In genomic region chr1:36073566-36073965, GRCm38 (mm10) we compare ENCODE assay signal across 10 mouse cellular contexts. TPM values are rescaled to one million over a fixed set of nuclear protein-coding genes. Genes with fewer than 3 reads are reported as not detected.
DNase-seq lines count a peak whose midpoint lies in the region; ATAC-seq and TF ChIP-seq lines count a peak whose summit lies in the region.
"Had no signal": no experiment of that assay in that cellular context is flagged by ENCODE, and none has a peak within 500 bp of the region (broad histone marks: within the 10 kb centered on the region; RNA-seq: fewer than 3 reads in every experiment).

No protein-coding gene starts in this region.

- H3K27ac ChIP-seq in heart, embryonic 12.5 days (ENCODE audit: poor library complexity, severe bottlenecking): 0 out of 2 replicates have a peak overlapping the region, but pooled peaks have one; percentile 17
- H3K27ac ChIP-seq in ES-E14 (ENCODE audit: insufficient read depth, low read depth, low read length, poor library complexity, severe bottlenecking): no peak overlapping the region
- no peak overlapping the region for H3K27ac ChIP-seq in intestine, embryonic 15.5 days
- no peak overlapping the region for H3K27ac ChIP-seq in midbrain, embryonic 10.5 days (replicated peaks)
- H3K27ac ChIP-seq in forebrain, embryonic 11.5 days (ENCODE audit: low read depth, low read length): no peak overlapping the region

- peaks cover 38% of the 10 kb centered on the region for H3K36me3 ChIP-seq in heart, embryonic 12.5 days
- peaks cover 66% of the 10 kb centered on the region for H3K36me3 ChIP-seq in ES-E14 (ENCODE audit: control insufficient read depth, insufficient read depth, low read length, poor library complexity, severe bottlenecking)
- H3K36me3 ChIP-seq in intestine, embryonic 15.5 days: no peaks in the 10 kb centered on the region
- peaks cover 73% of the 10 kb centered on the region for H3K36me3 ChIP-seq in midbrain, embryonic 10.5 days
- no peaks in the 10 kb centered on the region; the same call in 1 of the 2 replicates for H3K36me3 ChIP-seq in forebrain, embryonic 11.5 days (ENCODE audit: control insufficient read depth, insufficient read depth, low read length)

- no peaks in the 10 kb centered on the region for H3K9me3 ChIP-seq in heart, embryonic 12.5 days (replicated peaks)
- H3K9me3 ChIP-seq in ES-E14 (ENCODE audit: control insufficient read depth, insufficient read depth, low read depth, low read length): no peaks in the 10 kb centered on the region
- no peaks in the 10 kb centered on the region for H3K9me3 ChIP-seq in intestine, embryonic 15.5 days
- no peaks in the 10 kb centered on the region for H3K9me3 ChIP-seq in midbrain, embryonic 10.5 days (replicated peaks)
- no peaks in the 10 kb centered on the region for H3K9me3 ChIP-seq in forebrain, embryonic 11.5 days (ENCODE audit: control insufficient read depth, low read length)

- no peak for DNase-seq in heart, adult 8-10 months (ENCODE audit: low spot score)
- DNase-seq in ES-E14 (ENCODE audit: low read depth, low spot score): no peak
- DNase-seq in midbrain, embryonic 10.5 days (ENCODE audit: low spot score): no peak
- no peak for DNase-seq in right cerebral cortex, postnatal 4 days
- no peak for DNase-seq in forebrain, embryonic 11.5 days (ENCODE audit: low spot score)
- no peak for DNase-seq in embryo, embryonic 10 days (ENCODE audit: low spot score)
- DNase-seq: gastrocnemius, postnatal 10 days had no signal

- in situ Hi-C loops in ES-E14 (cut with MboI; ENCODE audit: low sequenced_read_pairs in 2 of 2, unreplicated experiment in 2 of 2): no loop called here

- peak overlapping the region; percentile 34; the same call in 1 of the 2 replicates for H3K4me2 ChIP-seq in heart, embryonic 12.5 days
- peak overlapping the region; percentile 39; the same call in 1 of the 2 replicates for H3K4me2 ChIP-seq in intestine, embryonic 15.5 days (replicated peaks)
- no peak overlapping the region for H3K4me2 ChIP-seq in forebrain, embryonic 11.5 days (ENCODE audit: low read depth, low read length, severe bottlenecking)

- no peak overlapping the region for H3K9ac ChIP-seq in heart, embryonic 12.5 days
- peak overlapping the region; percentile 10 for H3K9ac ChIP-seq in ES-E14 (ENCODE audit: insufficient read depth, low read depth, low read length, poor library complexity, severe bottlenecking)
- H3K9ac ChIP-seq in intestine, embryonic 15.5 days: no peak overlapping the region
- no peak overlapping the region for H3K9ac ChIP-seq in forebrain, embryonic 11.5 days (ENCODE audit: low read length)

- H3K4me1 ChIP-seq in heart, embryonic 12.5 days (replicated peaks): peaks cover 92% of the 10 kb centered on the region
- peaks cover 6 to 52% of the 10 kb centered on the region in 2 experiments for H3K4me1 ChIP-seq in ES-E14 (ENCODE audit: control insufficient read depth in 2 of 2, insufficient read depth in 2 of 2, low read length in 2 of 2, poor library complexity in 1 of 2)
- H3K4me1 ChIP-seq in intestine, embryonic 15.5 days (replicated peaks): peaks cover 76% of the 10 kb centered on the region
- H3K4me1 ChIP-seq in midbrain, embryonic 10.5 days: peaks cover 96% of the 10 kb centered on the region
- peaks cover 15% of the 10 kb centered on the region for H3K4me1 ChIP-seq in forebrain, embryonic 11.5 days (replicated peaks; ENCODE audit: control insufficient read depth, insufficient read depth, low read length)

- no peak for ATAC-seq in heart, embryonic 12.5 days (ENCODE audit: insufficient number of reproducible peaks, low FRiP score)
- ATAC-seq in intestine, embryonic 15.5 days: no peak
- ATAC-seq in forebrain, embryonic 11.5 days (replicated peaks; ENCODE audit: low FRiP score): no peak

- WGBS in heart, embryonic 12.5 days: 78% methylated on average over 8 of the region's 8 CpGs
- 79% methylated on average over 8 of the region's 8 CpGs for WGBS in intestine, embryonic 15.5 days
- 92% methylated on average over 8 of the region's 8 CpGs for WGBS in midbrain, embryonic 10.5 days
- WGBS in forebrain, embryonic 11.5 days: 92% methylated on average over 8 of the region's 8 CpGs

- no peak overlapping the region for H3K4me3 ChIP-seq in heart, embryonic 12.5 days
- peak overlapping the region in 1 of 2 experiments; percentile 31; a peak in 1 of 4 replicates for H3K4me3 ChIP-seq in ES-E14 (ENCODE audit: insufficient read depth in 1 of 2, low read depth in 1 of 2, low read length in 2 of 2, poor library complexity in 1 of 2, severe bottlenecking in 1 of 2)
- no peak overlapping the region for H3K4me3 ChIP-seq in intestine, embryonic 15.5 days (replicated peaks)
- H3K4me3 ChIP-seq in midbrain, embryonic 10.5 days: peak overlapping the region; percentile 83; the same call in 1 of the 2 replicates
- H3K4me3 ChIP-seq in forebrain, embryonic 11.5 days (ENCODE audit: low read depth, low read length): no peak overlapping the region

- H3K27me3 ChIP-seq in heart, embryonic 12.5 days (replicated peaks): no peaks in the 10 kb centered on the region
- no peaks in the 10 kb centered on the region for H3K27me3 ChIP-seq in intestine, embryonic 15.5 days (replicated peaks)
- H3K27me3 ChIP-seq in midbrain, embryonic 10.5 days (ENCODE audit: low read depth, poor library complexity, severe bottlenecking): no peaks in the 10 kb centered on the region
- no peaks in the 10 kb centered on the region for H3K27me3 ChIP-seq in forebrain, embryonic 11.5 days (ENCODE audit: control insufficient read depth, insufficient read depth, low read length)
- H3K27me3 ChIP-seq: CH12.LX had no signal

TF ChIP-seq in ES-E14, 5 proteins besides CTCF, POLR2A, EP300 and RAD21:
- TF ChIP-seq MAFK (IDR thresholded peaks at IDR 0.05; ENCODE audit: insufficient read depth, low read depth, low read length) (no peak), HCFC1 (IDR thresholded peaks at IDR 0.05; ENCODE audit: borderline replicate concordance, insufficient read depth, low read length) (no peak), ZNF384 (IDR thresholded peaks at IDR 0.05; ENCODE audit: low read depth, low read length) (no peak), ZC3H11A (IDR thresholded peaks at IDR 0.05; ENCODE audit: borderline replicate concordance, low read depth, low read length) (no peak), CHD2 (IDR thresholded peaks at IDR 0.05; ENCODE audit: low read depth, low read length) (no peak)
TF ChIP-seq in ES-E14: peak in this region for 0.

RNA-seq across cellular contexts. Expression of gene Hs6st1, which starts 5.4 kb away (rescaled TPM):
- 13.0 and 15.3 TPM in 2 replicates for polyA plus RNA-seq in heart, embryonic 12.5 days (2016; fragmentation: Nextera tagmentation; extraction: Ambion mirVana)
- 10 to 100 TPM; 20.3 to 24.4 (median 21.2) TPM for total RNA-seq in heart, adult 8-10 months (2022)
- 46.3 and 51.0 TPM in 2 replicates for total RNA-seq in ES-E14 (2012; rRNA removed)
- 10.6 TPM in 2 replicates for polyA plus RNA-seq in intestine, embryonic 15.5 days (2015; fragmentation: Nextera tagmentation; extraction: Ambion mirVana)
- polyA plus RNA-seq in midbrain, embryonic 10.5 days (2016; fragmentation: Nextera tagmentation; extraction: Ambion mirVana): 4.9 and 5.4 TPM in 2 replicates
- polyA plus RNA-seq in forebrain, embryonic 11.5 days (2014; fragmentation: Nextera tagmentation; extraction: Ambion mirVana): 14.9 and 17.3 TPM in 2 replicates
